Mouse (Mus musculus) olfactory bulb, adult 2 months (tissue): ENCODE data around the gene Cdc73.

Experiments used
- CTCF ChIP-seq: fragments of 200-500 bp; IDR thresholded peaks from 2 replicates; pipeline ENCODE4 v1.5.1; 2012; ENCODE audit warnings: low read depth, mild to moderate bottlenecking, low read length, moderate library complexity; ENCODE audit not compliant: insufficient read depth
- POLR2A ChIP-seq: fragments of 200-500 bp; IDR thresholded peaks from 2 replicates; pipeline ENCODE4 v1.6.1; 2012; ENCODE audit warnings: mild to moderate bottlenecking, low read depth, low read length, moderate library complexity; ENCODE audit not compliant: insufficient read depth

DNA sequence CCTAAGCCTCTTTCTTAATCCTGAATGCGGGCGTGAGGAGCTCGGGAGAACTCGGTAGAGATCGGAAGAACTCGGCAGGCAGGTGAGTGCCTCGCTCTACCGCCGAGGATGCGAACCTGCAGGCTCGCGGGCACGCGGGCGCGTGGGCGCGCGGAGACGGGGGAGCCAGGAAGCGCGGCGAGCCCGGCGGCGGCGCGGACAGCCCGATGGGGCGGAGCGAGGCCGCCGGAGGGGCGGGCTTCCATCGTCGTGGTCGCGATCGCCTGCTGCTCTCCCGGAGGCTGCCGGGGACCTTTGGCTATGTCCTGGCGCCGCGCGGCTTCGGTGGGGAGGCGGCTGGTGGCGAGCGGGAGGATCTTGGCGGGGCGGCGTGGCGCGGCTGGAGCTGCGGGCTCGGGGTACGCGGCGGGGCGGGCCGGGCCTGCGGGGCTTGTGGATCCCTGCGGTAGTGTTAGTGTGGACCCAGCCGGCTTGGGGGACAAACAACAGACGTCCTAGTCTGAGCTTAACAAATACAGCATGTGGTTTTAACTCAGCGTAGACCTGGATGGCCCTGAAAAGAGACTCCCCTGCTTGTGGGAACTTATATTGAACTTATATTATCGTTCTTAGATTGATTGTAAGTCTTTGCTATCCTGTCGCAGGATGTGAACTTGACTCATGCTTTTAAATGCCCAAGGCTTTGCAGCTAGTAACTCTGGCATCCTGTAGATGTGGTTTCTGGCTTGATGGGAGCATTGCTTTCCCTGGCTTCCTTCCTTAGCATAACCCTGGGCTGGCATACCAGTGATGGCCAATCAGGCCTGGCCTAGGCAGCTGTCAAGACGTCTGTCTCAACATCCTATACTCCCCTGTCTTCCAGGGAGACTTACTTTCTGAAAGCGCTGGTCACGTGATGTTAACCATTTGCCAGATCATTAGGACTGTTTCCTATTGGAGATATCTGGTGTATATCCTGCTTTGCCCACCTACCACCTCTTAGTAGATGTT, 37.0 kb upstream of the Cdc73 start:
- TF ChIP-seq CTCF (0 out of 2 replicates have a peak, but pooled peaks have one; percentile 21), POLR2A (peak; percentile 88)
